Mouse (Mus musculus): ENCODE measurements around the gene Tspan33. TPM values are rescaled to one million over a fixed set of nuclear protein-coding genes. Genes with fewer than 3 reads are reported as not detected.

Gene Tspan33
- polyA plus RNA-seq, 1 experiment from 2014 or later, result 4.0 TPM

GRCm38 (mm10) chr6:29695975-29696374 is 2.0 kb downstream of the Tspan33 start:
- no peaks in the 10 kb centered on the region for H3K36me3 ChIP-seq (ENCODE audit: insufficient read depth, low read length)
- no peaks in the 10 kb centered on the region for H3K4me1 ChIP-seq (ENCODE audit: insufficient read depth, low read depth, low read length)
- no peak for TF ChIP-seq EP300 (IDR thresholded peaks at IDR 0.05)
- TF ChIP-seq CTCF (IDR thresholded peaks at IDR 0.05), result no peak
- no peak overlapping the region for H3K27ac ChIP-seq (ENCODE audit: low read length)
- no peak for ATAC-seq
- H3K9me3 ChIP-seq (ENCODE audit: low read length), result no peaks in the 10 kb centered on the region
- no peak overlapping the region for H3K4me2 ChIP-seq (replicated peaks; ENCODE audit: low read depth, low read length)
- peaks cover 16% of the 10 kb centered on the region for H3K27me3 ChIP-seq (replicated peaks; ENCODE audit: insufficient read depth, low read length)
- no peak overlapping the region for H3K4me3 ChIP-seq (ENCODE audit: low read depth, low read length)
- 62% methylated on average over 7 of the region's 7 CpGs for WGBS
- no peak overlapping the region for H3K9ac ChIP-seq (replicated peaks; ENCODE audit: low read depth)
- DNase-seq (ENCODE audit: low spot score), result no peak

GRCm38 (mm10) chr6:29697139-29697538 is 3.1 kb downstream of the Tspan33 start:
- H3K27me3 ChIP-seq (replicated peaks; ENCODE audit: insufficient read depth, low read length), result peaks cover 16% of the 10 kb centered on the region
- no peak for TF ChIP-seq CTCF (IDR thresholded peaks at IDR 0.05)
- TF ChIP-seq EP300 (IDR thresholded peaks at IDR 0.05), result no peak
- H3K4me1 ChIP-seq (ENCODE audit: insufficient read depth, low read depth, low read length), result no peaks in the 10 kb centered on the region
- H3K36me3 ChIP-seq (ENCODE audit: insufficient read depth, low read length), result no peaks in the 10 kb centered on the region
- H3K4me3 ChIP-seq (ENCODE audit: low read depth, low read length), result no peak overlapping the region
- no peak for DNase-seq (ENCODE audit: low spot score)
- no peak overlapping the region for H3K27ac ChIP-seq (ENCODE audit: low read length)
- H3K9me3 ChIP-seq (ENCODE audit: low read length), result no peaks in the 10 kb centered on the region
- H3K4me2 ChIP-seq (replicated peaks; ENCODE audit: low read depth, low read length), result no peak overlapping the region
- no peak overlapping the region for H3K9ac ChIP-seq (replicated peaks; ENCODE audit: low read depth)
- ATAC-seq, result no peak

- whole genome bisulfite sequencing, result 38% methylated on average over 3 of the region's 3 CpGs
- H3K27ac ChIP-seq (ENCODE audit: low read length), result no peak overlapping the region
- ATAC-seq, result no peak
- no peak overlapping the region for H3K9ac ChIP-seq (replicated peaks; ENCODE audit: low read depth)
- no peak for DNase-seq (ENCODE audit: low spot score)
- no peak overlapping the region for H3K4me3 ChIP-seq (ENCODE audit: low read depth, low read length)
- H3K36me3 ChIP-seq (ENCODE audit: insufficient read depth, low read length), result no peaks in the 10 kb centered on the region
- no peaks in the 10 kb centered on the region for H3K9me3 ChIP-seq (ENCODE audit: low read length)
- H3K4me2 ChIP-seq (replicated peaks; ENCODE audit: low read depth, low read length), result no peak overlapping the region
- H3K4me1 ChIP-seq (ENCODE audit: insufficient read depth, low read depth, low read length), result no peaks in the 10 kb centered on the region
- H3K27me3 ChIP-seq (replicated peaks; ENCODE audit: insufficient read depth, low read length), result peaks cover 16% of the 10 kb centered on the region
- TF ChIP-seq EP300 (IDR thresholded peaks at IDR 0.05), result no peak
- TF ChIP-seq CTCF (IDR thresholded peaks at IDR 0.05), result no peak
These were observed 3.5 kb downstream of the Tspan33 start for GRCm38 (mm10) chr6:29697548-29697947.

GRCm38 (mm10) chr6:29699085-29699745 is 5.2 kb downstream of the Tspan33 start:
- H3K4me3 ChIP-seq (ENCODE audit: low read depth, low read length), result no peak overlapping the region
- TF ChIP-seq CTCF (IDR thresholded peaks at IDR 0.05) (no peak), EP300 (IDR thresholded peaks at IDR 0.05) (no peak)
- no peak overlapping the region for H3K9ac ChIP-seq (replicated peaks; ENCODE audit: low read depth)
- 84% methylated on average over 7 of the region's 7 CpGs for WGBS
- H3K27me3 ChIP-seq (replicated peaks; ENCODE audit: insufficient read depth, low read length), result peaks cover 8% of the 10 kb centered on the region; the same call in 1 of the 2 replicates
- H3K4me1 ChIP-seq (ENCODE audit: insufficient read depth, low read depth, low read length), result no peaks in the 10 kb centered on the region
- H3K4me2 ChIP-seq (replicated peaks; ENCODE audit: low read depth, low read length), result no peak overlapping the region
- no peak for DNase-seq (ENCODE audit: low spot score)
- no peaks in the 10 kb centered on the region for H3K36me3 ChIP-seq (ENCODE audit: insufficient read depth, low read length)
- no peak overlapping the region for H3K27ac ChIP-seq (ENCODE audit: low read length)
- ATAC-seq, result no peak
- H3K9me3 ChIP-seq (ENCODE audit: low read length), result no peaks in the 10 kb centered on the region

GRCm38 (mm10) chr6:29701051-29701450 is 7.0 kb downstream of the Tspan33 start:
- WGBS, result 56% methylated on average over 6 of the region's 6 CpGs
- TF ChIP-seq CTCF (IDR thresholded peaks at IDR 0.05), result no peak
- no peak for TF ChIP-seq EP300 (IDR thresholded peaks at IDR 0.05)
- 0 out of 2 replicates have a peak, but pooled peaks have one; percentile 30 for ATAC-seq

GRCm38 (mm10) chr6:29702126-29702525 is 8.1 kb downstream of the Tspan33 start:
- Histone ChIP-seq H3K27me3 (replicated peaks; ENCODE audit: insufficient read depth, low read length) (no peaks in the 10 kb centered on the region), H3K4me3 (ENCODE audit: low read depth, low read length) (no peak overlapping the region), H3K36me3 (ENCODE audit: insufficient read depth, low read length) (no peaks in the 10 kb centered on the region), H3K4me2 (replicated peaks; ENCODE audit: low read depth, low read length) (no peak overlapping the region), H3K9me3 (ENCODE audit: low read length) (no peaks in the 10 kb centered on the region), H3K9ac (replicated peaks; ENCODE audit: low read depth) (no peak overlapping the region), H3K27ac (ENCODE audit: low read length) (no peak overlapping the region), H3K4me1 (ENCODE audit: insufficient read depth, low read depth, low read length) (no peaks in the 10 kb centered on the region)
- WGBS, result 77% methylated on average over 3 of the region's 3 CpGs
- TF ChIP-seq CTCF (IDR thresholded peaks at IDR 0.05) (no peak), EP300 (IDR thresholded peaks at IDR 0.05) (no peak)
- DNase-seq (ENCODE audit: low spot score) (no peak), ATAC-seq (no peak)

More at GRCm38 (mm10) chr6:29701051-29701450, 7.0 kb downstream of the Tspan33 start:
- H3K4me1 ChIP-seq (ENCODE audit: insufficient read depth, low read depth, low read length), result no peaks in the 10 kb centered on the region
- H3K9me3 ChIP-seq (ENCODE audit: low read length), result no peaks in the 10 kb centered on the region
- H3K36me3 ChIP-seq (ENCODE audit: insufficient read depth, low read length), result no peaks in the 10 kb centered on the region
- no peak overlapping the region for H3K4me2 ChIP-seq (replicated peaks; ENCODE audit: low read depth, low read length)
- H3K4me3 ChIP-seq (ENCODE audit: low read depth, low read length), result no peak overlapping the region
- H3K27ac ChIP-seq (ENCODE audit: low read length), result no peak overlapping the region
- H3K9ac ChIP-seq (replicated peaks; ENCODE audit: low read depth), result no peak overlapping the region
- no peak for DNase-seq (ENCODE audit: low spot score)
- H3K27me3 ChIP-seq (replicated peaks; ENCODE audit: insufficient read depth, low read length), result no peaks in the 10 kb centered on the region

Data from lung, postnatal 0 days (tissue).